Mouse (Mus musculus): ENCODE measurements around the gene Zfp326. TPM values are rescaled to one million over a fixed set of nuclear protein-coding genes. Genes with fewer than 3 reads are reported as not detected.
A peak's percentile ranks its signal among the peaks of the same experiment; 100 is the strongest.

Zfp326 gene
- total and polyA plus RNA-seq, 2 experiments from 2014 or later, result 11.4 to 42.3 TPM

DNA sequence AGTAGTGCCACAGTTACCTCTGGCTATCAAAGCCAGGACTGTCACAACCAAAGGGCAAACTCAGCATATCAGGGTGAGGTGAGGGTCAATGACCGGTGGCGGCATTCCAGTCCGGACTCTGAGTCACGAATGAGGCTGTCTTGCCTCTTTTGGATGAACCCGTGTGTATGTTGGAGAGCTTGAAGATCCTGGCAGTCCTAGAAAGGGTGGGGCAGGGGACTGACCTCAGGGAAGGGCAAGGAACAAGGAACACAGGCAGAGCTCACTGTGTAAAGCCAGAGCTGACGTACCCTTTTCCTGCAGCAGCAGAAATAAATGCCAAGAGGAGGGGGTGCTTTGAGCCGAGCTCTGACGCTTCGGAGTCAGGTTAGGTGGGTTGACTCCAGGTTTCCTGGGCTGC, 40.4 kb upstream of the Zfp326 start:
- Histone ChIP-seq H3K27ac (no peak overlapping the region), H3K36me3 (ENCODE audit: insufficient read depth, low read length) (no peaks in the 10 kb centered on the region), H3K9me3 (ENCODE audit: low read length) (no peaks in the 10 kb centered on the region), H3K27me3 (ENCODE audit: insufficient read depth, low read length) (no peaks in the 10 kb centered on the region), H3K4me2 (ENCODE audit: low read depth, low read length) (no peak overlapping the region), H3K4me3 (ENCODE audit: low read length) (no peak overlapping the region), H3K4me1 (ENCODE audit: insufficient read depth, low read length) (no peaks in the 10 kb centered on the region), H3K9ac (replicated peaks; ENCODE audit: low read length) (no peak overlapping the region)
- DNase-seq (ENCODE audit: low spot score) (no peak), ATAC-seq (no peak)
- WGBS, result 75% methylated on average over 9 of the region's 9 CpGs
- no peak for TF ChIP-seq CTCF (IDR thresholded peaks at IDR 0.05; ENCODE audit: low read depth)

GRCm38 (mm10) chr5:105839740-105840310, 36.5 kb upstream of the Zfp326 start:
- H3K27ac ChIP-seq, result no peak overlapping the region
- no peaks in the 10 kb centered on the region for H3K4me1 ChIP-seq (ENCODE audit: insufficient read depth, low read length)
- ATAC-seq (no peak), DNase-seq (ENCODE audit: low spot score) (no peak)
- H3K27me3 ChIP-seq (ENCODE audit: insufficient read depth, low read length), result no peaks in the 10 kb centered on the region
- WGBS, result 79% methylated on average over 13 of the region's 13 CpGs
- H3K4me3 ChIP-seq (ENCODE audit: low read length), result no peak overlapping the region
- H3K9ac ChIP-seq (replicated peaks; ENCODE audit: low read length), result no peak overlapping the region
- no peak overlapping the region for H3K4me2 ChIP-seq (ENCODE audit: low read depth, low read length)
- H3K36me3 ChIP-seq (ENCODE audit: insufficient read depth, low read length), result no peaks in the 10 kb centered on the region
- TF ChIP-seq CTCF (IDR thresholded peaks at IDR 0.05; ENCODE audit: low read depth), result no peak
- no peaks in the 10 kb centered on the region for H3K9me3 ChIP-seq (ENCODE audit: low read length)

GRCm38 (mm10) chr5:105844044-105844753, 32.2 kb upstream of the Zfp326 start:
- ATAC-seq, result no peak
- H3K4me3 ChIP-seq (ENCODE audit: low read length), result no peak overlapping the region
- WGBS, result 87% methylated on average over 10 of the region's 10 CpGs

DNA sequence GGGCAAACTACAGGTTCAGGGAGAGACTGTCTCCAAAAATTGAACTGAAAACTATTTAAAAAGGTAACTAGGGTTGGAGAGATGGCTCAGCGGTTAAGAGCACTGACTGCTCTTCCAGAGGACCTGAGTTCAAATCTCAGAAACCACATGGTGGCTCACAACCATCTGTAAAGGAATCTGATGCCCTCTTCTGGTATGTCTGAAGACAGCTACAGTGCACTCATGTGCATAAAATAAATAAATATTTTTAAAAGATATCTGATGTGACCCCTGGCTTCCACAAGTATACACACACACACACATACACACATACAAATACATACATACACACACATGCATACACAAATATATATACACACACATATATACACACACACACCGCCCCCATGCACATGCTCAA, 31.3 kb upstream of the Zfp326 start:
- H3K4me3 ChIP-seq (ENCODE audit: low read length), result no peak overlapping the region
- no peak overlapping the region for H3K9ac ChIP-seq (replicated peaks; ENCODE audit: low read length)
- H3K9me3 ChIP-seq (ENCODE audit: low read length), result no peaks in the 10 kb centered on the region
- no peak for DNase-seq (ENCODE audit: low spot score)
- H3K4me1 ChIP-seq (ENCODE audit: insufficient read depth, low read length), result no peaks in the 10 kb centered on the region
- no peak overlapping the region for H3K27ac ChIP-seq
- 90% methylated on average over 2 of the region's 2 CpGs for WGBS
- H3K36me3 ChIP-seq (ENCODE audit: insufficient read depth, low read length), result no peaks in the 10 kb centered on the region
- H3K4me2 ChIP-seq (ENCODE audit: low read depth, low read length), result no peak overlapping the region
- no peak for ATAC-seq
- peak; percentile 29; the same call in 1 of the 2 replicates for TF ChIP-seq CTCF (IDR thresholded peaks at IDR 0.05; ENCODE audit: low read depth)
- H3K27me3 ChIP-seq (ENCODE audit: insufficient read depth, low read length), result no peaks in the 10 kb centered on the region

More at GRCm38 (mm10) chr5:105844044-105844753, 32.2 kb upstream of the Zfp326 start:
- no peak for TF ChIP-seq CTCF (IDR thresholded peaks at IDR 0.05; ENCODE audit: low read depth)
- Histone ChIP-seq H3K27me3 (ENCODE audit: insufficient read depth, low read length) (no peaks in the 10 kb centered on the region), H3K36me3 (ENCODE audit: insufficient read depth, low read length) (no peaks in the 10 kb centered on the region), H3K27ac (no peak overlapping the region), H3K9me3 (ENCODE audit: low read length) (no peaks in the 10 kb centered on the region), H3K4me1 (ENCODE audit: insufficient read depth, low read length) (no peaks in the 10 kb centered on the region), H3K9ac (replicated peaks; ENCODE audit: low read length) (no peak overlapping the region), H3K4me2 (ENCODE audit: low read depth, low read length) (no peak overlapping the region)
- DNase-seq (ENCODE audit: low spot score), result no peak

DNA sequence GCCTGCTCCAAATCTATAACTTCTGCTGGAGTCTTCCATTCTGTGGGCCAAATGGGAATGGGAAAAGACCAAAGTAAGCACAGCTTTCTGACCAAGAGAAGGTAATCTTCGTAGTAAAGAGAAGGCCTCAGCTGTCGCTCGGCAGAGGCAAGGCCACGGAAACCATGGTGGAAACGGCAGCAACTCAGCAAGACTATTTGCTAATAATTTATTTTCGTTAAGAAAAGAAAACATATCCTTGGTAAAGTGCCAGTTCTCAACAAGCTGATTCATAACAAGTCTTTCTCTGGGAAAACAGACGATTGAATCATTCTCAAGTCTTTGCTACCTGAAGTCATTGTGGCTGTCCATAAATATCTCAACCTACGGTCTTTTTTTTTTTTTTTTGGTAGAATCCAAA, 28.6 kb upstream of the Zfp326 start:
- H3K27me3 ChIP-seq (ENCODE audit: insufficient read depth, low read length), result no peaks in the 10 kb centered on the region
- H3K9ac ChIP-seq (replicated peaks; ENCODE audit: low read length), result no peak overlapping the region
- no peak overlapping the region for H3K27ac ChIP-seq

DNA sequence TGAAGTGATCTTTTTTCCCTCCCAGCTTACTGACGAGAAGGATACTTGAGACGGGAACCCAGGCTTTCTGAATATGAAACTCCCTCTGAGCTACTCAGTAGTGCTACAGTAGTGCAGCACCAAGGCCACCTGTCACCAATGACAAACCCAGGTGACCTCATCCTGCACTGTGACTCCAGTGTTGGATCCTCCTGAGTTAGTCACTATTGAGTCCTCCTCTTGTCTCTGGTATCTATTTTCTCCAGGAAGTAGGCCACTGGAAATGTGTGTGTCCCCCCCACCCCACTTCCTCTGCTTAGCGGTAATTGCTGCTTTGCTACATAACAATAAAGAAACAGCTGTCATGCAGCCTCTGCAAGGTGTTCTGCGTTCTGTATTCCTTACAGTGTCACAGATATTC, 27.1 kb upstream of the Zfp326 start:
- DNase-seq (ENCODE audit: low spot score) (no peak), ATAC-seq (no peak)
- TF ChIP-seq CTCF (IDR thresholded peaks at IDR 0.05; ENCODE audit: low read depth), result no peak
- Histone ChIP-seq H3K4me1 (ENCODE audit: insufficient read depth, low read length) (no peaks in the 10 kb centered on the region), H3K36me3 (ENCODE audit: insufficient read depth, low read length) (no peaks in the 10 kb centered on the region), H3K27me3 (ENCODE audit: insufficient read depth, low read length) (no peaks in the 10 kb centered on the region), H3K4me2 (ENCODE audit: low read depth, low read length) (no peak overlapping the region), H3K27ac (no peak overlapping the region), H3K9me3 (ENCODE audit: low read length) (no peaks in the 10 kb centered on the region), H3K4me3 (ENCODE audit: low read length) (no peak overlapping the region), H3K9ac (replicated peaks; ENCODE audit: low read length) (no peak overlapping the region)
- 75% methylated on average over 4 of the region's 4 CpGs for WGBS

More for the DNA sequence above, 28.6 kb upstream of the Zfp326 start:
- Histone ChIP-seq H3K9me3 (ENCODE audit: low read length) (no peaks in the 10 kb centered on the region), H3K4me1 (ENCODE audit: insufficient read depth, low read length) (no peaks in the 10 kb centered on the region), H3K4me2 (ENCODE audit: low read depth, low read length) (no peak overlapping the region), H3K36me3 (ENCODE audit: insufficient read depth, low read length) (no peaks in the 10 kb centered on the region), H3K4me3 (ENCODE audit: low read length) (no peak overlapping the region)
- DNase-seq (ENCODE audit: low spot score) (no peak), ATAC-seq (no peak)
- no peak for TF ChIP-seq CTCF (IDR thresholded peaks at IDR 0.05; ENCODE audit: low read depth)
- 78% methylated on average over 8 of the region's 8 CpGs for WGBS

DNA sequence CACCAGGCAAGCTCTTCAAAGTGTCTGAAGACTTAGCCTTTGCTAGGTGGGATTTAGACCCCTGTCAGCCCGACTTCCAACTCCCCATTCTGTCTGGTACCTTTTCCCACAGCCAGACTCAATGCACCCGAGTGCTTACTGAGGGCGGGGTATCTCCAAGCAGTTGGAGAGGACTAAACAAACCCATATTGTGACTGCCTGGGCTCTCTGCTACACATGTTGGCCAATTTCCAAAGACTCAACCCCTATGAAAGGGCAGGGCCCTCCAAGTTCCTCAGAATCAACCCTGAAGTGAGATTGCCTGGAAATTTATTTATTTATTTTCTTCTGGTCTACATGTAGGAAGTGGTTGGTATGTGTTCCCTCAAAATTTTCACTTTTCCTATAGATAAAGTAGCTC, 26.7 kb upstream of the Zfp326 start:
- ATAC-seq, result no peak
- no peak overlapping the region for H3K9ac ChIP-seq (replicated peaks; ENCODE audit: low read length)
- H3K27ac ChIP-seq, result no peak overlapping the region
- H3K4me2 ChIP-seq (ENCODE audit: low read depth, low read length), result no peak overlapping the region
- no peak overlapping the region for H3K4me3 ChIP-seq (ENCODE audit: low read length)
- no peaks in the 10 kb centered on the region for H3K27me3 ChIP-seq (ENCODE audit: insufficient read depth, low read length)
- DNase-seq (ENCODE audit: low spot score), result no peak
- TF ChIP-seq CTCF (IDR thresholded peaks at IDR 0.05; ENCODE audit: low read depth), result no peak
- no peaks in the 10 kb centered on the region for H3K36me3 ChIP-seq (ENCODE audit: insufficient read depth, low read length)
- no peaks in the 10 kb centered on the region for H3K4me1 ChIP-seq (ENCODE audit: insufficient read depth, low read length)
- 48% methylated on average over 3 of the region's 3 CpGs for WGBS
- no peaks in the 10 kb centered on the region for H3K9me3 ChIP-seq (ENCODE audit: low read length)

All from hindbrain, postnatal 0 days (tissue).